Mouse (Mus musculus) thymus, adult 2 months (tissue): Measurements from ENCODE around the gene Ston2. TPM values are rescaled to one million over a fixed set of nuclear protein-coding genes. Genes with fewer than 3 reads are reported as not detected.
"Not testable (repeated sequence)": the region's sequence is repeated elsewhere in the genome, so short reads cannot be mapped to it uniquely, and the experiment has no call there.

Source experiments
- DNase-seq: peaks from one replicate; pipeline ENCODE4 v3.0.0; 2021
- H3K27ac ChIP-seq: fragments of 200-500 bp; 2 replicates; pipeline ENCODE4 v1.5.1; 2012; ENCODE audit warnings: low read length, control low read depth; ENCODE audit not compliant: control insufficient read depth, insufficient read depth
- H3K27me3 ChIP-seq: fragments of 200-500 bp; 2 replicates; pipeline ENCODE4 v1.6.1; 2012; ENCODE audit warnings: mild to moderate bottlenecking, low read length, moderate library complexity, mixed read lengths; ENCODE audit not compliant: control insufficient read depth, insufficient read depth
- H3K36me3 ChIP-seq: fragments of 200-500 bp; 2 replicates; pipeline ENCODE4 v1.6.1; 2012; ENCODE audit warnings: mild to moderate bottlenecking, low read length, moderate library complexity; ENCODE audit not compliant: control insufficient read depth, insufficient read depth
- H3K4me1 ChIP-seq: fragments of 200-500 bp; replicated peaks from 2 replicates; pipeline ENCODE4 v1.6.1; 2012; ENCODE audit warnings: low read length; ENCODE audit not compliant: control insufficient read depth, insufficient read depth
- H3K4me3 ChIP-seq: fragments of 200-500 bp; 2 replicates; pipeline ENCODE4 v1.5.1; 2012; ENCODE audit warnings: mild to moderate bottlenecking, low read length, control low read depth, moderate library complexity; ENCODE audit not compliant: control insufficient read depth, insufficient read depth
- CTCF ChIP-seq: fragments of 200-500 bp; IDR thresholded peaks from 2 replicates; pipeline ENCODE4 v1.5.1; 2012; ENCODE audit warnings: mild to moderate bottlenecking, control low read depth, low read length, moderate library complexity, borderline replicate concordance; ENCODE audit not compliant: control insufficient read depth, poor library complexity, insufficient read depth; ENCODE audit errors: extremely low read depth
- POLR2A ChIP-seq: fragments of 200-500 bp; IDR thresholded peaks from 2 replicates; pipeline ENCODE4 v1.6.1; 2012; ENCODE audit warnings: mild to moderate bottlenecking, low read length, control low read depth, moderate library complexity; ENCODE audit not compliant: control insufficient read depth, poor library complexity, insufficient read depth; ENCODE audit errors: extremely low read depth
- WGBS: fragments of 180-500 bp; shearing (Covaris S2); methylation state at CpG from one replicate; pipeline ENCODE4 v1.1.7; 2018; 5-methylcytosine and 5-hydroxymethylcytosine counted together
- polyA plus RNA-seq: library from polyadenylated mRNA; depleted of rRNA; stranded (reverse); fragments of >200 nt; gene quantifications from 2 replicates; pipeline ENCODE4 v1.2.3, GENCODE M21; 2012

Gene Ston2
- polyA plus RNA-seq, 1 experiment, result 17.5 TPM

- Histone ChIP-seq H3K36me3 (no peaks in the 10 kb centered on the region), H3K4me1 (peaks cover 12% of the 10 kb centered on the region), H3K4me3 (no peak overlapping the region), H3K27ac (no peak overlapping the region), H3K27me3 (no peaks in the 10 kb centered on the region)
- TF ChIP-seq CTCF, result no peak
- TF ChIP-seq POLR2A, result no peak
- DNase-seq, result no peak
- 71% methylated on average over 5 of the region's 5 CpGs for WGBS
These were observed 35.5 kb downstream of the Ston2 start for GRCm38 (mm10) chr12:91752711-91753110.

DNA sequence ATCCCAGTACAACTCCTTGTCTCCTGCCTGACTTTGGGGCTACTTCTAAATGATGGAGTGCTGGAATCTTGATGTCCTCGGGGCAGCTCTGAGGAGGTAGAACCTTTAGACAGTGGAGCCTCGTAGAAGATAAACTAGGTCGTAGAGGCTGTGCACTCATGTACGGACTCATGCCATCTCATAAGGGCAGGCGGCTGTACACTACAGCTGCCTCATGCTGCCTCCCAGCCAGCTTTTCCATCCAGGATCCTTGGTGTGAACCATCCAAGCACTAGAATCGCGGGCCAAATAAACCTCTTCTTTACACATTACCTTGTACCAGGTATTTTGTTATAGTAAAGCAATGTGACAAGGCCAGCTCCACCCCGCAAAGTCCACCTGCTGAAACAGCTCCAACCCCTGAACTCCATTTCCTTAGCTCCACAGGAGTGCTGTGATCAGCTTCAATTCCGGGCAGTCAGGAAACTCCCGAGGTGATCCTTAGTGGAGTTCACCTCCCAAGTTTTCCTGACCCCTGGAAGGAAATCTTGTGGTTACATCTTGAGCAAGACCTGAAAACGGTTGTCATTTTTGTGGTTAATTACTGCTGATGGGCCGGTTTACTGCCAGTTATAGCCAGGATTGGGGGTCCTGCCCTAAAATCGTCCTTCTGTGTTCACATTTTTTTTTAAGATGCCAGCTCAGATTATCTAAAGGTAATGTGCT, 36.1 kb downstream of the Ston2 start:
- TF ChIP-seq CTCF, result no peak
- TF ChIP-seq POLR2A, result no peak
- Histone ChIP-seq H3K27ac (peak overlapping the region; percentile 34; the same call in 1 of the 2 replicates), H3K27me3 (no peaks in the 10 kb centered on the region), H3K4me3 (no peak overlapping the region), H3K4me1 (peaks cover 11% of the 10 kb centered on the region), H3K36me3 (no peaks in the 10 kb centered on the region)
- DNase-seq, result no peak
- WGBS, result 83% methylated on average over 13 of the region's 13 CpGs

DNA sequence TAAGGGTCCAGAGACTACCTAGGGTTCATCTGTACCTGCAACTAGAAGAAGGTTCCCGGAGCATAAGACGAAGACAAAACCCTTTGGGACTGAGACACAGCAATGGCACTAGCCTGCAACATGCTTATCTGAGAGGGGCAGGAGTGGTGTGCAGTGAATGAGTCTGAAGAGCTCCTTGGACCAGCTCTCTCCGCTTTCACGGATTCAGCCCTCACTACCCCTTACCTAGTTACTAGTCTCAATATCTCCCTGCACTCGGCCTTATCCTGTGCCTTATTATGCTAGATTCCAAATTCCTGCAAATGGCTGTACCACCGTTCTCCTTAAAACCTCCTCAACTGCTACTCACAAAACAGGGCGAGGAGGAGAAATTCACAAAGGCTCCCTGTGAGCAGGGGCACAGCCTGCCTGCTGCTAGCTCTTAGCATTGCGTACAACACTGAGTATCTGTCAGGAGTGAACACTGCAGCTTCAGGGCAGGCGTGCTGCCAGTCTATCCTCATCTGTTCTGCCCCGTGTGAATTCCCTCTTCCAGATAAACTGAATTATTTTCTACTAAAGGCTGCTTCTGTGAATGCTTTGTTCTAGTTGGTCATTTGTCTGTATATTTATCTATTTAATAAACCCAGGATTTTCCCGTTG, 38.5 kb downstream of the Ston2 start:
- H3K4me1 ChIP-seq, result peaks cover 11% of the 10 kb centered on the region
- TF ChIP-seq CTCF (no peak), POLR2A (no peak)
- no peak for DNase-seq

DNA sequence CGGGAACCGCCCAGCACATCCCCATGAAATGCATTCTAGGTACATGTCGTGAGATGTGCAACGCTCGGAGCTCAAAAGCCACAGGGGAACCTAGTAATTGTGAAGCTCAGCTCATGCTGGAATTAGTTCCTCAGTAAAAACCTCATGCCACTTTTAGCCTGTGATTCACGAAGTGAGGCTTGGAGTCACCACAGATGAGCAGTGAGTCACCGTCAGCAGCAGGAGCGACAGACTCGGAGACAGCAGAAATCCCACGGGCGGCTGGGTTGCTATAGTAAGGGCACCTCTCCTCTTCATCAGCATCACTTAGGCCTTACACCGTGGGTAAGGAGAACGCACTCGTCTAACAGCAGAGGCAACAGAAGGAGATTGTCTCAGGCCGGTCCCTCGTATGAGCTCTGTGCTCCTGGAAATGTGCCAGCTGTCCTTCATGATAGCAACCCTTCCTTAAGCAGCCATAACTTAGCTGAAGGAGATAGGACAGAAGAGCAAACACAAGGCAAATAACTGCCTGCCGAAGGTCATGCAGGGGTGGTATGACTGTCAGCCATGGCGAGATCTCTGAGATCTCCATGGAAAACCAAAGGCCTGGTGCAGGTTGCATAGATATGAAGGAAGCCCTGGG, 39.8 kb downstream of the Ston2 start:
- peaks cover 11% of the 10 kb centered on the region for H3K4me1 ChIP-seq
- no peak for TF ChIP-seq CTCF
- no peak for TF ChIP-seq POLR2A
- H3K27me3 ChIP-seq, result no peaks in the 10 kb centered on the region
- no peak overlapping the region for H3K4me3 ChIP-seq
- WGBS, result 81% methylated on average over 18 of the region's 18 CpGs
- DNase-seq, result no peak
- H3K36me3 ChIP-seq, result no peaks in the 10 kb centered on the region
- no peak overlapping the region for H3K27ac ChIP-seq

More for the DNA sequence above, 38.5 kb downstream of the Ston2 start:
- H3K27me3 ChIP-seq, result no peaks in the 10 kb centered on the region
- WGBS, result 97% methylated on average over 11 of the region's 11 CpGs
- H3K27ac ChIP-seq, result no peak overlapping the region
- no peaks in the 10 kb centered on the region for H3K36me3 ChIP-seq
- no peak overlapping the region for H3K4me3 ChIP-seq

DNA sequence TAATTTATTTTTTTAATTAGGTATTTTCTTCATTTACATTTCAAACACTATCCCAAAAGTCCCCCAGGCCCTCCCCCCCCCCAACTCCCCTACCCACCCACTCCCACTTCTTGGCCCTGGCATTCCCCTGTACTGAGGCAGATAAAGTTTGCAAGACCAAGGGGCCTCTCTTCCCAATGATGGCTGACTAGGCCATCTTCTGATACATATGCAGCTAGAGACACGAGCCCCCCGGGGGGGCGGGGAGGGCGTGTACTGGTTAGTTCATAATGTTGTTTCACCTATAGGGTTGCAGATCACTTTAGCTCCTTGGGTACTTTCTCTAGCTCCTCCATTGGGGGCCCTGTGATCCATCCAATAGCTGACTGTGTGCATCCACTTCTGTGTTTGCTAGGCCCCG, 41.3 kb downstream of the Ston2 start:
- H3K27ac ChIP-seq, H3K4me1 ChIP-seq, H3K36me3 ChIP-seq, H3K27me3 ChIP-seq, H3K4me3 ChIP-seq, DNase-seq: not testable (repeated sequence)
- 98% methylated on average over 5 of the region's 5 CpGs for WGBS

DNA sequence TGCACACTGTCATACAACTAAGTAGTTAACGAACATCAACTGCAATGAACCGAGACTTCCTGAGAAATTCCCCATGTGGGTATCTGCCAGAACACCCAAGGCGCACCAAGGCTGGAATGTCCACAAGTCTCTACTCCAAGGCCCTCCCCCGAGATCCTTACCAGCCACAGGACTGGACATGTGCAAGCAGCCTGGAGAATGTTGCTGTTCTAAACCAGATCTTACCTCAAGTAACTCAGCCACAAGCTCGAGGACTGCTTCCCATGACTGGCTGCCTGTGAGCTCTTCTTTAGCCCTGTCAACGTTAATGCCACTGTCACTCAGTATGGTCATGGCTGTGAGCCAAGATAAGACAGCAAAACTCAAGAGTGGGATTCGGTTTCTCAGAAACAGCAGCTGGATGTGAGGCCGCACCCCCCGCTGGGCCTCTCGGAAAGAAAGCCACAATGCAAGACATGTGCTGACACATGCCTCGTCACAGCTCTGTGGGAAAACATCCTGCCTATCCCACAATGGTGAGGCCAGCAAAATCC, 42.4 kb downstream of the Ston2 start:
- Histone ChIP-seq H3K27me3 (no peaks in the 10 kb centered on the region), H3K27ac (no peak overlapping the region), H3K4me3 (no peak overlapping the region), H3K4me1 (peaks cover 9% of the 10 kb centered on the region), H3K36me3 (no peaks in the 10 kb centered on the region)
- WGBS, result 4% methylated on average over 11 of the region's 11 CpGs
- no peak for TF ChIP-seq CTCF
- no peak for TF ChIP-seq POLR2A
- DNase-seq, result peak; percentile 20

- H3K36me3 ChIP-seq, result no peaks in the 10 kb centered on the region
- 55% methylated on average over 6 of the region's 6 CpGs for WGBS
- TF ChIP-seq POLR2A, result no peak
- TF ChIP-seq CTCF, result no peak
These were observed 44.1 kb downstream of the Ston2 start for GRCm38 (mm10) chr12:91744091-91744490.

More at GRCm38 (mm10) chr12:91744091-91744490, 44.1 kb downstream of the Ston2 start:
- Histone ChIP-seq H3K27me3 (no peaks in the 10 kb centered on the region), H3K4me3 (no peak overlapping the region), H3K4me1 (peaks cover 9% of the 10 kb centered on the region), H3K27ac (no peak overlapping the region)
- DNase-seq, result no peak
